ENCODE assay signal across 9 mouse cellular contexts in genomic region chr1:167013234-167013864, GRCm38 (mm10). TPM values are rescaled to one million over a fixed set of nuclear protein-coding genes. Genes with fewer than 3 reads are reported as not detected.
DNase-seq lines count a peak whose midpoint lies in the region.
"Had no signal": no experiment of that assay in that cellular context is flagged by ENCODE, and none has a peak within 500 bp of the region (broad histone marks: within the 10 kb centered on the region; RNA-seq: fewer than 3 reads in every experiment).

No protein-coding gene starts in this region.

- DNase-seq in heart, adult 11 months, result peak; percentile 86
- DNase-seq in heart, postnatal 10 days, result no peak
- DNase-seq in adrenal gland, postnatal 25 days, result peak; percentile 53
- peak; percentile 39 for DNase-seq in embryo, embryonic 11 days
- DNase-seq in layer of hippocampus, postnatal 14 days (ENCODE audit: low spot score in 2 of 2), result peak; percentile 26 to 35
- no peak for DNase-seq in urinary bladder, adult 18-20 months (ENCODE audit: low spot score in 2 of 2)
- DNase-seq in urinary bladder, postnatal 14 days (ENCODE audit: low spot score), result no peak
- no peak for DNase-seq in lung, postnatal 10 days
- DNase-seq: lung, postnatal 36 days had no signal

- intact Hi-C loops in heart, postnatal 10 days (cut with DNase I), result no loop called here

RNA-seq across cellular contexts. Expression of gene Fam78b, which starts 12.1 kb away (rescaled TPM):
- total RNA-seq in heart, postnatal 10 days (2021), result 1 to 10 TPM; 4.9 to 7.1 TPM
- total RNA-seq in adrenal gland, postnatal 25 days (2021), result 5.5 and 9.1 TPM in 2 replicates
- total RNA-seq in layer of hippocampus, postnatal 14 days (2021), result 10 to 100 TPM; 29.4 to 30.8 TPM

Comparison
In these comparisons a context has a peak if more than half of its experiments do, and no peak if none do; other contexts are left out.
1. DNase-seq: peak in heart, adult 11 months (single experiment), adrenal gland, postnatal 25 days (single experiment), embryo, embryonic 11 days (single experiment) and layer of hippocampus, postnatal 14 days (2 of 2); none in heart, postnatal 10 days (0 of 2), urinary bladder, adult 18-20 months (0 of 2), urinary bladder, postnatal 14 days (single experiment) and lung, postnatal 10 days (single experiment).